Mouse (Mus musculus): ENCODE results near the gene Lipt1. TPM values are rescaled to one million over a fixed set of nuclear protein-coding genes. Genes with fewer than 3 reads are reported as not detected.
A peak's percentile ranks its signal among the peaks of the same experiment; 100 is the strongest.

Gene Lipt1
- polyA plus RNA-seq, 1 experiment from 2014 or later, result 7.9 TPM

DNA sequence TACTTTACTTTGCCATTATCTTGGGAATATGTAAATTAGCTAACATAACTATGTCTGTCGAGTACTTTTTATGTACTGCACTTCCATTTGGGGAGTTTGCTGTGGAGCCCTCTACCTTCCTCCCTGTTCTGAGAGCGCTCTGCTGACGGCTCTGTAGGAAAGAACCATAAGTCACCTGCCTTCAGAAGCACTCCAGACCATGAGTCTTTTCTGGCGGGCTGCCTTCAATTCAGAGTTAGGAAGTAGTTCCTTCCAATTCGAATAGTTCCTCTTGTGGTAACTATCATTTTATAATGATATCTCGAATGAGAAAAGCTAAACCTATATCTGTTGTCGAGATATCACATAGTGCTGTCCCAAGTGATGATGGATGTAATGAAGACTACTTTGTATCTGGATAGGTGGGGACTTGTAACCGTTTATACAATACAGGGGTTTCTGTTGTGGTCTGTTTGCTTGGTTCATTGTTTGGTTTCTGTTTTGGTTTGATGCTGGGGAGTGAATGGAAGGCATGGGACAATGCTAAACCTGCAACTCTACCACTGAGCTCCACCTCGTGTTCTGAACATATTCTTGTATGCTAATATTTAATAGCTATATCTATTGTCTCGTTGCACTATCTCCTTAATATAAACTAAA lies 3.7 kb upstream of the Lipt1 start:
- no peak overlapping the region for H3K9ac ChIP-seq
- 69% methylated on average over 10 of the region's 10 CpGs for WGBS
- no peaks in the 10 kb centered on the region for H3K36me3 ChIP-seq (replicated peaks; ENCODE audit: control insufficient read depth, insufficient read depth)
- no peak for DNase-seq (ENCODE audit: low spot score)
- H3K9me3 ChIP-seq (ENCODE audit: control insufficient read depth, low read length), result no peaks in the 10 kb centered on the region
- no peak overlapping the region for H3K27ac ChIP-seq
- no peaks in the 10 kb centered on the region for H3K27me3 ChIP-seq (ENCODE audit: control insufficient read depth, insufficient read depth, low read length)
- H3K4me2 ChIP-seq (replicated peaks), result no peak overlapping the region
- H3K4me1 ChIP-seq (replicated peaks; ENCODE audit: control insufficient read depth, insufficient read depth, low read length), result peaks cover 7% of the 10 kb centered on the region
- ATAC-seq (ENCODE audit: low FRiP score), result no peak
- no peak overlapping the region for H3K4me3 ChIP-seq (replicated peaks; ENCODE audit: low read length)

GRCm38 (mm10) chr1:37868640-37869039 lies 2.9 kb upstream of the Lipt1 start:
- H3K9ac ChIP-seq, result no peak overlapping the region
- H3K27me3 ChIP-seq (ENCODE audit: control insufficient read depth, insufficient read depth, low read length), result no peaks in the 10 kb centered on the region
- ATAC-seq (ENCODE audit: low FRiP score) (no peak), DNase-seq (ENCODE audit: low spot score) (no peak)
- H3K4me3 ChIP-seq (replicated peaks; ENCODE audit: low read length), result no peak overlapping the region
- no peaks in the 10 kb centered on the region for H3K36me3 ChIP-seq (replicated peaks; ENCODE audit: control insufficient read depth, insufficient read depth)
- H3K4me1 ChIP-seq (replicated peaks; ENCODE audit: control insufficient read depth, insufficient read depth, low read length), result peaks cover 14% of the 10 kb centered on the region
- H3K27ac ChIP-seq, result no peak overlapping the region
- H3K4me2 ChIP-seq (replicated peaks), result no peak overlapping the region
- WGBS, result 68% methylated on average over 10 of the region's 10 CpGs
- H3K9me3 ChIP-seq (ENCODE audit: control insufficient read depth, low read length), result no peaks in the 10 kb centered on the region

- Histone ChIP-seq H3K27me3 (ENCODE audit: control insufficient read depth, insufficient read depth, low read length) (no peaks in the 10 kb centered on the region), H3K27ac (no peak overlapping the region), H3K36me3 (replicated peaks; ENCODE audit: control insufficient read depth, insufficient read depth) (no peaks in the 10 kb centered on the region), H3K4me2 (replicated peaks) (no peak overlapping the region), H3K4me1 (replicated peaks; ENCODE audit: control insufficient read depth, insufficient read depth, low read length) (peaks cover 14% of the 10 kb centered on the region), H3K4me3 (replicated peaks; ENCODE audit: low read length) (no peak overlapping the region), H3K9ac (no peak overlapping the region), H3K9me3 (ENCODE audit: control insufficient read depth, low read length) (no peaks in the 10 kb centered on the region)
- ATAC-seq (ENCODE audit: low FRiP score) (no peak), DNase-seq (ENCODE audit: low spot score) (no peak)
- 59% methylated on average over 2 of the region's 2 CpGs for WGBS
Observed at GRCm38 (mm10) chr1:37869362-37869761, 2.2 kb upstream of the Lipt1 start.

GRCm38 (mm10) chr1:37872131-37873067 lies 861 bp downstream of the Lipt1 start:
- peak overlapping the region; percentile 53 for H3K27ac ChIP-seq
- H3K4me1 ChIP-seq (replicated peaks; ENCODE audit: control insufficient read depth, insufficient read depth, low read length), result peaks cover 14% of the 10 kb centered on the region
- no peaks in the 10 kb centered on the region for H3K27me3 ChIP-seq (ENCODE audit: control insufficient read depth, insufficient read depth, low read length)
- 6% methylated on average over 33 of the region's 33 CpGs for WGBS
- peak; percentile 78 for DNase-seq (ENCODE audit: low spot score)
- ATAC-seq (ENCODE audit: low FRiP score), result peak; percentile 92
- H3K4me2 ChIP-seq (replicated peaks), result peak overlapping the region; percentile 81
- H3K36me3 ChIP-seq (replicated peaks; ENCODE audit: control insufficient read depth, insufficient read depth), result peaks cover 27% of the 10 kb centered on the region
- H3K9ac ChIP-seq, result peak overlapping the region; percentile 52
- 0 out of 2 replicates have a peak, but pooled peaks cover 9% of the 10 kb centered on the region for H3K9me3 ChIP-seq (ENCODE audit: control insufficient read depth, low read length)
- peak overlapping the region; percentile 44 for H3K4me3 ChIP-seq (replicated peaks; ENCODE audit: low read length)

- Histone ChIP-seq H3K4me1 (replicated peaks; ENCODE audit: control insufficient read depth, insufficient read depth, low read length) (peaks cover 14% of the 10 kb centered on the region), H3K27ac (no peak overlapping the region), H3K9ac (no peak overlapping the region), H3K4me2 (replicated peaks) (peak overlapping the region; percentile 81), H3K4me3 (replicated peaks; ENCODE audit: low read length) (no peak overlapping the region), H3K27me3 (ENCODE audit: control insufficient read depth, insufficient read depth, low read length) (no peaks in the 10 kb centered on the region), H3K9me3 (ENCODE audit: control insufficient read depth, low read length) (0 out of 2 replicates have a peak, but pooled peaks cover 9% of the 10 kb centered on the region), H3K36me3 (replicated peaks; ENCODE audit: control insufficient read depth, insufficient read depth) (peaks cover 34% of the 10 kb centered on the region)
- ATAC-seq (ENCODE audit: low FRiP score) (no peak), DNase-seq (ENCODE audit: low spot score) (no peak)
- 98% methylated on average over 4 of the region's 4 CpGs for WGBS
Observed at GRCm38 (mm10) chr1:37873157-37873556, 1.6 kb downstream of the Lipt1 start.

- Histone ChIP-seq H3K27me3 (ENCODE audit: control insufficient read depth, insufficient read depth, low read length) (no peaks in the 10 kb centered on the region), H3K27ac (no peak overlapping the region), H3K9ac (no peak overlapping the region), H3K4me2 (replicated peaks) (no peak overlapping the region), H3K4me3 (replicated peaks; ENCODE audit: low read length) (no peak overlapping the region), H3K9me3 (ENCODE audit: control insufficient read depth, low read length) (0 out of 2 replicates have a peak, but pooled peaks cover 9% of the 10 kb centered on the region), H3K4me1 (replicated peaks; ENCODE audit: control insufficient read depth, insufficient read depth, low read length) (peaks cover 6% of the 10 kb centered on the region), H3K36me3 (replicated peaks; ENCODE audit: control insufficient read depth, insufficient read depth) (peaks cover 81% of the 10 kb centered on the region)
- WGBS, result 96% methylated on average over 13 of the region's 13 CpGs
- DNase-seq (ENCODE audit: low spot score) (no peak), ATAC-seq (ENCODE audit: low FRiP score) (no peak)
Observed at GRCm38 (mm10) chr1:37877736-37878460, 6.4 kb downstream of the Lipt1 start.

- Histone ChIP-seq H3K27me3 (ENCODE audit: control insufficient read depth, insufficient read depth, low read length) (no peaks in the 10 kb centered on the region), H3K9me3 (ENCODE audit: control insufficient read depth, low read length) (no peaks in the 10 kb centered on the region), H3K9ac (no peak overlapping the region), H3K4me3 (replicated peaks; ENCODE audit: low read length) (no peak overlapping the region), H3K36me3 (replicated peaks; ENCODE audit: control insufficient read depth, insufficient read depth) (peaks cover 52% of the 10 kb centered on the region), H3K4me1 (replicated peaks; ENCODE audit: control insufficient read depth, insufficient read depth, low read length) (no peaks in the 10 kb centered on the region), H3K27ac (no peak overlapping the region), H3K4me2 (replicated peaks) (no peak overlapping the region)
- DNase-seq (ENCODE audit: low spot score), result no peak
- WGBS, result 92% methylated on average over 4 of the region's 4 CpGs
- ATAC-seq (ENCODE audit: low FRiP score), result no peak
Observed at GRCm38 (mm10) chr1:37883411-37883810, 11.9 kb downstream of the Lipt1 start.

DNA sequence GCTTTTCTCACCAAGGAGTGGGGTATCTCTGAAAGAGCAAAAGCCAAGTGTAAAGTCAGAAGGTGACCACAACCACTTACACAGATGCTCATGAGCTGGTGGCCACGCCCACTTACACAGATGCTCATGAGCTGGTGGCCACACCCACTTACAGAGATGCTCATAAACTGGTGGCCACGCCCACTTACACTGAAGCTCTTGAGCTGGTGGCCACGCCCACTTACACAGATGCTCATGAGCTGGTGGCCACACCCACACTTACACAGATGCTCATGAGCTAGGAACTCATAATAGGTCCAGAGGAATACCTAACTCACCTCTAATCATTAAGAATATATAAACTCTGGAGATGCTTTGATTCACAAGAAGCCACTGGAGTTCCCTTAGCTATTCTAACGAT lies 12.9 kb downstream of the Lipt1 start:
- H3K9ac ChIP-seq, result no peak overlapping the region
- no peak overlapping the region for H3K4me2 ChIP-seq (replicated peaks)
- peaks cover 5% of the 10 kb centered on the region; the same call in 1 of the 2 replicates for H3K4me1 ChIP-seq (replicated peaks; ENCODE audit: control insufficient read depth, insufficient read depth, low read length)
- no peak for ATAC-seq (ENCODE audit: low FRiP score)
- H3K36me3 ChIP-seq (replicated peaks; ENCODE audit: control insufficient read depth, insufficient read depth), result peaks cover 42% of the 10 kb centered on the region
- H3K27me3 ChIP-seq (ENCODE audit: control insufficient read depth, insufficient read depth, low read length), result no peaks in the 10 kb centered on the region
- H3K27ac ChIP-seq, result no peak overlapping the region
- no peak for DNase-seq (ENCODE audit: low spot score)
- no peak overlapping the region for H3K4me3 ChIP-seq (replicated peaks; ENCODE audit: low read length)
- WGBS, result 90% methylated on average over 4 of the region's 4 CpGs
- no peaks in the 10 kb centered on the region for H3K9me3 ChIP-seq (ENCODE audit: control insufficient read depth, low read length)

DNA sequence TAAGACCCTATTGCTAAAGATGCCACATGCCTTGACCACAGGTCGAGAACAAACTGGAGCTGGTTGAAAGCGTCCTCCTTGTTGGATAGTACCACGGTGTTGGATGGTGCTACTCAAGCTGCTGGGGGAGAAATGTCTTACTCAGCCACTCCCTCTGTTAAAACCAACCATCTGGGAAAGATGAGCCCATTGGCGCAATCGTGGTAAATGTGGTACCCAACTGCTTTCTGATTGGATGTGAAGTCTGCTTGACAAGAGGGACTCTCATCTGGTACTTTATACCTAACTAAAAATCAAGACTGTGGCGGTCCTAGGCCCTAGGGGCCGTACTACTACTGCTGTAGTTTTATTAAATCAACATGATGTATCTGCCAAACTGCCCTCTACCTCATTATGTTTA lies 17.7 kb downstream of the Lipt1 start:
- Histone ChIP-seq H3K27ac (no peak overlapping the region), H3K4me3 (replicated peaks; ENCODE audit: low read length) (peak overlapping the region; percentile 60), H3K9ac (peak overlapping the region; percentile 77), H3K9me3 (ENCODE audit: control insufficient read depth, low read length) (no peaks in the 10 kb centered on the region), H3K27me3 (ENCODE audit: control insufficient read depth, insufficient read depth, low read length) (no peaks in the 10 kb centered on the region), H3K4me1 (replicated peaks; ENCODE audit: control insufficient read depth, insufficient read depth, low read length) (peaks cover 17% of the 10 kb centered on the region), H3K36me3 (replicated peaks; ENCODE audit: control insufficient read depth, insufficient read depth) (peaks cover 6% of the 10 kb centered on the region), H3K4me2 (replicated peaks) (peak overlapping the region; percentile 86)
- WGBS, result 84% methylated on average over 7 of the region's 7 CpGs
- ATAC-seq (ENCODE audit: low FRiP score) (no peak), DNase-seq (ENCODE audit: low spot score) (no peak)
